Mouse (Mus musculus) embryo, embryonic 9.5 days (tissue): Measurements from ENCODE around the gene C130050O18Rik.

Experiments
- DNase-seq: peaks from one replicate; pipeline ENCODE4 v3.0.0-alpha.2; 2017; ENCODE audit errors: extremely low spot score

Gene C130050O18Rik

GRCm38 (mm10) chr5:139404801-139405401, at the start of gene C130050O18Rik:
TSS of gene C130050O18Rik (plus strand) at chr5:139405280.
- DNase-seq = no peak

GRCm38 (mm10) chr5:139358653-139359052, 46.4 kb upstream of the C130050O18Rik start:
- DNase-seq = no peak

GRCm38 (mm10) chr5:139359244-139359643, 45.8 kb upstream of the C130050O18Rik start:
- DNase-seq = no peak

- no peak for DNase-seq
These were observed 41.2 kb upstream of the C130050O18Rik start for GRCm38 (mm10) chr5:139363858-139364257.

- peak; percentile 85 for DNase-seq
These were observed 40.7 kb upstream of the C130050O18Rik start for GRCm38 (mm10) chr5:139364260-139364910.

- DNase-seq = no peak
These were observed 40.0 kb upstream of the C130050O18Rik start for GRCm38 (mm10) chr5:139364911-139365571.

DNA sequence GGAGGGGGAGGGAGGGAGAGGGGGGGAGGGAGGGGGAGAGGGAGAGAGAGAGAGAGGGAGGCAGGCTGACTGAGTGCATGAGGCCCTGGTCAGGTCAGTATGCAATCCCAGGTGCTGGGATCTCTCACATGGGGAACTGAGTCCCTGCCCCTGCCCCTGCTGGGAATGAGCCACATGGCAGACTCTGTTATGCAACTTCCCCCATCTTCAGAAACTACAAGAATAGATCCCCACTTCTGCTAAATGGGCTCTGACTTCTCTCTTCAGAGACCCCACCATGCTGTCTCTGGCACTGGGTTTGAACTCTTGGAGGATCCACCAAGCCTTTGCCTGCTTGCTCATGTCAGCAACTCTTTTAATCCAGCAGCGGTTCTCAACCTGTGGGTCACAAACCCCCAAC, 39.3 kb upstream of the C130050O18Rik start:
- no peak for DNase-seq

GRCm38 (mm10) chr5:139366484-139366883, 38.6 kb upstream of the C130050O18Rik start:
- no peak for DNase-seq

GRCm38 (mm10) chr5:139367884-139368458, 37.1 kb upstream of the C130050O18Rik start:
- no peak for DNase-seq

DNA sequence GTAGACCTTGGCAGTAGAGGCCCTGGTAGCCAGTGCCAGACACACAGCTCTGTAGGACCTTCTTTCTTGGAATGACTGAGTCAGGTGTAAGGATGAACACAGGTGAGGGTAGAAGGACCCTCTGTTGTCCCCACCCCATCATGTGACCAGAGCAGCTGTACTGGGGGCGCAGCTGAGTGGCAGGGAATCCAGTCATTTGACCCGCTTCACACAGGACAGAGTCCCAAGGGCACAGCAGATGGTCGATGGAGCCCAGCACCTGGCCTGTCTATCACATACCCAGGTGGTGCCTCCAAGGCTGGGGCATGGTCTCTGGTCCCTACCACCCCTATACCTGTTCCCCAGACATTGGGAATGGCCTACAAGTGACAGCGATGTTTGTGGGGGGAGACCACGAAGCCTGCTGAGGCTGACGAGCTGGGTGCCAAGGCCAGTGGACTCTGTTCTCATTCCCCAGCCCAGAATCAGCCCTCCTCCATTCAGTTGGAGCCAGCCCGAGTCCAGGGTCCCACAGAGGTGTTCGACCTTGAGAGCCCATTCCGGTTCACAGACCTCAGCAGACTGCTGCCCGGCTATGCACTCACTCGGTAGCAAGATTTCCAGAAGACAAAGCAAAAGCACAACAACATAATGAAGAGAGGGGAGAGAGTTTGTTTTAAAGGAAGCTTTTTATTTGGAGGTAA, 36.3 kb upstream of the C130050O18Rik start:
- DNase-seq = no peak

DNA sequence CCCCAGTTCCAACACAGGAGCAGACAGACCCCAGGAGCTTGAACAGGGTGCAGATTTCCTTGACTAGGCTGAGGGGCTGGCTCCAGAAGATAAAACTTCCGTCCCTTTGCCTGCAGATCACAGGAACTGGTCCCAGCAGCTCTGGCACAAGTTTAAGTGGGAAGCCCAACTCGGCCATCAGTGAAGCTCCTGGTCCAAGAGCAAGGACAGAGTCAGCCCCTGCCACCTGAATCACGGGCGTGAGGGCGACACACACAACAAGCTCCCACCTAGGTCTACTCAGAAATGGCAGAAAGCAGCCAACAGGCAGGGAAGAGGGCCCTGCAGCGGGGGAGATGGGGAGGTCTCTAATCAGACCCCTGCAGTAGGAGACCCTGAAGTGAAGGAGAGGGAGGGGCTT, 34.7 kb upstream of the C130050O18Rik start:
- no peak for DNase-seq

DNA sequence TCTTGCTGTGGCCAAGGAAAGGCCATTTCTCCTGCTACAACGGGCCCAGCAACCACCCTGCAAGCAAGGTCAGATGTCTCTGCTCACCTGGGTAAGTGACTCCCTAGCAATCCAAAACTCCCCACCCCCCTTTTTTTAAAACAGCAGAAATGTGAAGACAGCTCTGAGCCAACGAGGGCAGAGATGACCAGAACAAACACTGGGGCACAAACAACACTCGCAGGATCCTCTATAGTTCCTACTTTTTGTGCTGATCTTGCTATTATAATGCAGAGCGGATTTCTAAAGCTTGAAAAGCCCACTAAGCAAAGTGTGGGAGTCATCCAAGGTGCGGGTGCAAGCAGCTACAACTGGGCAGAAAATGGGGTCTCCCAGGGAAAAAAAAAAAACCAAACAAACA, 34.0 kb upstream of the C130050O18Rik start:
- DNase-seq = no peak

DNA sequence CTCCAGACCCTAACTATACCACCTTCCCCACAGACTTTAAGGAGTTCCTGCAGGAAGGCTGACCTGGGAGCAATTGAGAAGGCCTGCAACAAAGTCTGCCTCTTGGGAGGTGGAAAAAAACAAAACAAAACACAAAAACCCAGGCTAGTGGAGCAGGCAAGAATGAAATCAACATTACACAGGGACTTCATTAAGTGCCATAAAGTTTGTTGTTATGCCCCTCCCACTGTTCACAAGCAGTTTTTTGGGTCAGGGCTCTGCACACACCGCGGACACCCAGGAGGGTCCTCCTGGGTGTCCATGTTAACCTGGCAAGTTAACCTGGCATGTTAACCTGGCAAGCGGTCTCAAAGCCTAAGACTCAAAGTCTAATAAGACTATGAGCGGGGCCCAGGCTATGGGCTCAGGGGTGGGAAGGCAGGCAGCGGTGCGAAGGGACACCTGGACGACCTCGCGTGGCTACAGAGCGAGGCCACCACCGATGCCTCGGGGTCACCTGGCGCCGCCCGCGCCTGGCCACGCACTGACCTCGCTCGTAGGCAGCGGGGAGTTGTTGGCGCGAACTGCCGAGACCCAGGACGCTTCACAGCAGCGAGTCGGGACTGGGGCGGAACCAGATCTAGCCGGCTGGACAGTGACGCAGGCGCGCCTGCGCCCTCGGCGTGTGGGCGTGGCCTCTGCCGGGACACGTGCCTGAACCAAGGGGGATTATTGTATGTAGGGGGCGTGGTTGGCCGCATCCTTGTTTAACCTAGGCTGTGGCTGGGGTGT, 33.3 kb upstream of the C130050O18Rik start:
- DNase-seq = peak; percentile 93

- no peak for DNase-seq
These were observed 32.0 kb upstream of the C130050O18Rik start for GRCm38 (mm10) chr5:139373126-139373525.

GRCm38 (mm10) chr5:139373889-139374444, 31.1 kb upstream of the C130050O18Rik start:
- no peak for DNase-seq

DNA sequence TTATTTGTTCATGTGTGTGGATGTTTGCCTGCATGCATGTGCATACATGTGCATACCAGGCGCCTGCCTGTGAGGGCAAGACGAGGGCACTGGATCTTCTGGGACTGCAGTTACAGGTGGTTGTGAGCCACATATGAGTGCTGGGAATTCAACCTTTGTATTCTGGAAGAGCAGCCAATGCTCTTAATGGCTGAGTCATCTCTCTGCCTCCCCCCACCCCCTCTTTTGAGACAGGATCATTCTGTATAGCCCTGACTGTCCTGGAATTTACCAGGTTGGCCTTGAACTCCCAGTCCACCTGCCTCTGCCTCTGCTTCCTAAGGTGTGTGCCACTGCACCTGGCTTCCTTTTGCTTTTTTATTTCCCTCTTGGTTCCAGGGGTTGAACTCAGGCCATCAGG, 30.2 kb upstream of the C130050O18Rik start:
- no peak for DNase-seq

GRCm38 (mm10) chr5:139377468-139378270, 27.4 kb upstream of the C130050O18Rik start, which contains the start of gene Gpr146:
TSS of gene Gpr146 (plus strand) at chr5:139377697.
- DNase-seq = no peak

- no peak for DNase-seq
These were observed 26.9 kb upstream of the C130050O18Rik start for GRCm38 (mm10) chr5:139378271-139378556.

DNA sequence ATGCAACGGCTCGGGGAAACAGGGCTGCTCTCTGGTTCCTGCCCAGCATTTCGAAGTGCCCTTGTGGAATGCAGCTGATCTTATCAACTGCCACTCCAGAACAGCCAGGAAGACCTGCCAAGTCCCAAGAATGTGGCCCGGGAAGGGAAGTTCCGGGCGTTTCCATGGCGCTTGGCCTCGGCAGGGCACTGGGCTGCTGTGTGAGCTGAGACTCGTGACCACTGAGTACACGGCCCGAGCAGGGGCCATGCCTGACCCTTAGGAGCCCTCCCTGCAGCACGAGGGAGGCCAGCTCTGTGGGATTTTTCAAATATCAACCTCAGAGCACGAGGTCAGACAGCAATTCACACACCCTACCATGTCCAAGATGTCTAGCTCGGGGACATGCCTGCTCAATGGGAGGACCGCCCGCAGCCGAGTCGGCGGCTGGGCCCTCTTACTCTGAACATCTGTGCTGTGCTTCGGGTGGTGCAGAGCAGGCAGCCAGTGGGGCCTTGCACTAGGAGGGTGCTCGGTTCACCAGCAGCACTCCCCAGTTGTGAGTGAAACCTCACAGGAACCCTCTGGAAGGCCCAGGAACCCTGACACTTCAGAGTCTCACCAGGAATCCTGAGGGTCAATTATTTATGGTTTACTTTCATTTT, 26.0 kb upstream of the C130050O18Rik start:
- DNase-seq = peak; percentile 53
